Mouse (Mus musculus) heart, embryonic 15.5 days (tissue): ENCODE results near the gene Thsd4. TPM values are rescaled to one million over a fixed set of nuclear protein-coding genes. Genes with fewer than 3 reads are reported as not detected.
"Not testable (repeated sequence)": the region's sequence is repeated elsewhere in the genome, so short reads cannot be mapped to it uniquely, and the experiment has no call there.

Source experiments
- ATAC-seq: fragments of 200-750 bp; cut with Nextera tagmentation; replicated peaks from 2 replicates; pipeline ENCODE4 v1.8.0; 2017; ENCODE audit warnings: low read depth, moderate TSS enrichment; ENCODE audit not compliant: insufficient number of reproducible peaks, insufficient read depth, low FRiP score
- H3K27ac ChIP-seq: fragments of 300-500 bp; sonication (generic); 2 replicates; pipeline ENCODE4 v1.5.1; 2015; ENCODE audit warnings: mild to moderate bottlenecking, inconsistent platforms
- H3K27me3 ChIP-seq: fragments of 300-500 bp; sonication (generic); 2 replicates; pipeline ENCODE4 v1.6.1; 2015; ENCODE audit warnings: inconsistent platforms
- H3K36me3 ChIP-seq: fragments of 300-500 bp; sonication (generic); 2 replicates; pipeline ENCODE4 v1.6.1; 2015; ENCODE audit warnings: mild to moderate bottlenecking, inconsistent platforms
- H3K4me1 ChIP-seq: fragments of 300-500 bp; sonication (generic); replicated peaks from 2 replicates; pipeline ENCODE4 v1.6.1; 2015; ENCODE audit warnings: inconsistent platforms
- H3K4me2 ChIP-seq: fragments of 300-500 bp; sonication (generic); 2 replicates; pipeline ENCODE4 v1.6.1; 2015; ENCODE audit warnings: inconsistent platforms, mild to moderate bottlenecking, moderate library complexity
- H3K4me3 ChIP-seq: fragments of 300-500 bp; sonication (generic); 2 replicates; pipeline ENCODE4 v1.5.1; 2015; ENCODE audit warnings: mild to moderate bottlenecking, inconsistent platforms
- H3K9ac ChIP-seq: fragments of 300-500 bp; sonication (generic); 2 replicates; pipeline ENCODE4 v1.6.1; 2015; ENCODE audit warnings: mild to moderate bottlenecking, inconsistent platforms
- H3K9me3 ChIP-seq: fragments of 300-500 bp; sonication (generic); replicated peaks from 2 replicates; pipeline ENCODE4 v1.6.1; 2016; ENCODE audit warnings: inconsistent platforms
- WGBS: fragments of 180-500 bp; shearing (Covaris S2); methylation state at CpG from one replicate; pipeline ENCODE4 v1.1.7; 2015; ENCODE audit warnings: mixed read lengths; 5-methylcytosine and 5-hydroxymethylcytosine counted together
- polyA plus RNA-seq: library from polyadenylated mRNA; unstranded; fragments of >200 nt; fragmentation: Nextera tagmentation; extraction: Ambion mirVana; gene quantifications from 2 replicates; pipeline ENCODE4 v1.2.1, GENCODE M21; 2015

Thsd4 gene
- polyA plus RNA-seq, 1 experiment from 2014 or later: 7.5 TPM

DNA sequence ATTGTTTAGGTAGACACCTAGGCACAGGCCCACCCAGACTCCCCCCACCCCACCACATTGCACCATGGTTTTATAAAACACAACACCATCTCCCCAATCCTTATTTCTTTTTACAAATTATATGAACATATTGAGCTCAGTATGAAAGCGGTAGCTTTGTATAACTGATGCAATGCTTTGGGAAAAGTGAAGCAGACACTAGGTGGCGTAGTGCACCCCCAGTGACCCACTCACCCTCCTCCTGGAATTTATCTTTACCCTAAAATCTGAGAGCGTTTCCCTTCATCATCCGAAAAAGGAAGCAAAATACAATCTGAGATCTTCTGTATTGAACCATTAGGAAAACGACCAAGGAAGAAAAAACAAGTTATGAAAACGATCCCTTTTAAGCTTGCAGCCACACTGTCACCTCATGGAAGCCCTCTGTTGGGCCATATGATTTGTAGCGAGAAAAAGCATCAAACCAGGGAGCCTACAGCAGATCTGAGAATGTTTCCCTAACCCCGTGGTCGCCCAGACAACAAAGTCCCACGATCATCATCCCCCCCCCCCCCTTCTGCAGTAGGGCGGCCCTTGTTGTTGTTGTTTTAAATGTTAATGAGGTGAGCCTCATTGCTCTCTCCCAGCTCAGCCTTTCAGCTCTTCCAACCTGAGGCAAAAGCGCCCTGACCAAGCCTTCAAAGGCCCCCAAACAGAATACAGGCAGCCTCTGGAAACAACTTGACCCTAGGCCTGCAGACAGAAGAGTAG, 246.3 kb downstream of the Thsd4 start:
- 36% methylated on average over 12 of the region's 12 CpGs for WGBS
- Histone ChIP-seq H3K27me3 (no peaks in the 10 kb centered on the region), H3K4me2 (no peak overlapping the region), H3K4me1 (no peaks in the 10 kb centered on the region), H3K27ac (no peak overlapping the region), H3K9me3 (no peaks in the 10 kb centered on the region), H3K36me3 (no peaks in the 10 kb centered on the region), H3K4me3 (no peak overlapping the region), H3K9ac (no peak overlapping the region)
- ATAC-seq: no peak

DNA sequence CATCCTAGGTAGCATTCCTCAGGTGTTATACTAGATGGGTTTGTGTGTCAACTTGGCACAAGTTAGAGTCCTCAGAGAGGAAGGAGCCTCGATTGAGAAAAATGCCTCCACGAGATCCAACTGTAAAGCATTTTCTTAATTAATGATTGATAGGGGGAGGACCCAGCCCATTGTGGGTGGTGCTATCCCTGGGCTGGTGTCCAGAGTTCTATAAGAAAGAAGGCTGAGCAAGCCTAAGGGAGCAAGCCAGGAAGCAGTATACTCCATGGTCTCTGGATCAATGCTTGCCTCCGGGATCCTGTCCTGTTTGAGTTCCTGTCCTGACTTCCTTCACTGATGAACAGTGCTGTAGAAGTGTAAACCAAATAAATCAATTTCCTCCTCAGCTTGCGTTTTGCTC, 247.3 kb downstream of the Thsd4 start:
- WGBS: 78% methylated on average over 4 of the region's 4 CpGs
- Histone ChIP-seq H3K4me2 (no peak overlapping the region), H3K4me3 (no peak overlapping the region), H3K36me3 (no peaks in the 10 kb centered on the region), H3K4me1 (no peaks in the 10 kb centered on the region), H3K9me3 (no peaks in the 10 kb centered on the region), H3K27ac (no peak overlapping the region), H3K27me3 (no peaks in the 10 kb centered on the region), H3K9ac (no peak overlapping the region)
- ATAC-seq: no peak

DNA sequence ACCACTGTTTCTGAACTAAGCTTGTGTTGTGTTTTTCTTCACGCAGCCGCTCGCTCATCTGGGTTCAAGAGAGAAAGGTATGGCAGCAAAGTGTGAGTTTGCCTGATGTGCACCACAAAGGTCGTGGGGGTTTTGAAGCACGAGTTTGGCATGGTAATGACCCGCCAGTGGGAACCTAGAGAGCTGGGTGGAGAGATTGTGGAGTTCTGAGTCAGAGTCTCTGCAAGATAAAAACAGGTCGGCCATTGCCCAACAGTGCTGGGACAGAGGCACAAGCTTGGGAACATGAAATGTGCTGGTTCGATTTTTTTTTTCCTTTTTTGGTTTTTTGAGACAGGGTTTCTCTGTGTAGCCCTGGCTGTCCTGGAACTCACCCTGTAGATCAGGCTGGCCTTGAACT, 249.5 kb downstream of the Thsd4 start:
- not testable (repeated sequence) for H3K9me3 ChIP-seq, H3K27me3 ChIP-seq, H3K27ac ChIP-seq, H3K9ac ChIP-seq, ATAC-seq, H3K4me1 ChIP-seq, H3K4me2 ChIP-seq, H3K36me3 ChIP-seq, H3K4me3 ChIP-seq
- WGBS: 82% methylated on average over 8 of the region's 8 CpGs

DNA sequence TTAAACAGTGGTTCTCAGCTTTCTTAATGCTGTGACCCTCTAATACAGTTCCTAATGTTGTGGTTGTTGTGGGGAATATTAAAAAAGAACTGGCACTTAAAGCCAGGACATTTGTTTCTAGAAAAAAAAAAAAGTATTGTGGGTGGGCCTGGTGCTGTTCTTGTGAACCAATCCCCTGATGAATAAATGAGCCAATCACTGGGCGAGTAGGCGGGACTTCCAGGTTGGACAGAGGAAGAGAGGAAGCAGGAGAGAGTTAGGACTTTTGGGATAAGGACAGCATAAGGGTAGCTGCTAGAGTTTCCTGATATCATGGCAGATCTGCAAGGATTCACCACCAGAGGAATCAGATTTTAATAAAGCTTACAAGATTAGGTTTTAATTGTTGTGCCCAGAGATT, 249.9 kb downstream of the Thsd4 start:
- no peak for ATAC-seq
- 86% methylated on average over 2 of the region's 2 CpGs for WGBS

DNA sequence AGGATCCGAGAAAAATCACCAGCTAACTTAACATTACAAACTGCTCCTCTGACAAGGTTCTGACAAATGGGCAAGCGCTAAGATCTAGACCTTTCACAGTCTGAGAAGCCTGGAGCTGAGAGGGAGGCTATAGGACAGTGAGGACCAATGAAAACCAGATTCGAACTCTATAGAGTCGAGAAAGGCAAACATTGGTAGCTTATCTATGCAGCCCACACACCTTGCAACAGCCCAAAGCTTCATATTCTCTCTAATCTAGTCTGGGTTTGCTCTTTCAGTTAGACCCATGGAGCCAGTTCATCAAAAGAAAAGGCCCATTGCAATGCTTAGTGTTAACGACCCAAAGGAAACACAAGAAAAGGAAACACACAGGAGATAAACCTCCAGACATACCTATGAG, 252.0 kb downstream of the Thsd4 start:
- H3K36me3 ChIP-seq: no peaks in the 10 kb centered on the region
- H3K4me2 ChIP-seq: no peak overlapping the region
- H3K27me3 ChIP-seq: no peaks in the 10 kb centered on the region
- WGBS: 77% methylated on average over 5 of the region's 5 CpGs
- H3K9me3 ChIP-seq: no peaks in the 10 kb centered on the region
- H3K4me1 ChIP-seq: no peaks in the 10 kb centered on the region
- no peak overlapping the region for H3K4me3 ChIP-seq
- ATAC-seq: no peak
- no peak overlapping the region for H3K27ac ChIP-seq
- H3K9ac ChIP-seq: no peak overlapping the region

More for the DNA sequence above, 249.9 kb downstream of the Thsd4 start:
- Histone ChIP-seq H3K27ac (no peak overlapping the region), H3K9me3 (no peaks in the 10 kb centered on the region), H3K4me1 (no peaks in the 10 kb centered on the region), H3K4me3 (no peak overlapping the region), H3K9ac (no peak overlapping the region), H3K27me3 (no peaks in the 10 kb centered on the region), H3K4me2 (no peak overlapping the region), H3K36me3 (no peaks in the 10 kb centered on the region)

DNA sequence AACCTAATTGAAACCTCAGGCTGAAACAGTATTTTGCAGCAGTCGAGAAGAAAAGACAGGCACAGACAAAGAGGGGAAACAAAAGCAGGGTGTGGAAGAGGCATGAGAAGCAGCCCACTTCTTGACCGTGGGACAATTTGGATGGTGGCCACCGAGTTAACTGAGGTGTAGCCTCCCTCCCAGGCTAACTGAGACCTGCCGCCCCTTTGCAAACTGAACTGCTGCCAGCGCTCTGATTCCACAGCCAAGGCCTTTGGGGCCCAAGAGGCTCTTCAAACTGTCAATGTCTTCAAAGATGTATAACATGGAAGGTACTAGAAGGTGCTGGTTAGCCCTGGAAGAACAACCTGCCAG, 254.6 kb downstream of the Thsd4 start:
- Histone ChIP-seq H3K36me3 (no peaks in the 10 kb centered on the region), H3K27ac (no peak overlapping the region), H3K27me3 (no peaks in the 10 kb centered on the region), H3K9me3 (no peaks in the 10 kb centered on the region), H3K4me2 (no peak overlapping the region), H3K9ac (no peak overlapping the region), H3K4me3 (no peak overlapping the region), H3K4me1 (peaks cover 5% of the 10 kb centered on the region; the same call in 1 of the 2 replicates)
- ATAC-seq: no peak
- 69% methylated on average over 5 of the region's 5 CpGs for WGBS

DNA sequence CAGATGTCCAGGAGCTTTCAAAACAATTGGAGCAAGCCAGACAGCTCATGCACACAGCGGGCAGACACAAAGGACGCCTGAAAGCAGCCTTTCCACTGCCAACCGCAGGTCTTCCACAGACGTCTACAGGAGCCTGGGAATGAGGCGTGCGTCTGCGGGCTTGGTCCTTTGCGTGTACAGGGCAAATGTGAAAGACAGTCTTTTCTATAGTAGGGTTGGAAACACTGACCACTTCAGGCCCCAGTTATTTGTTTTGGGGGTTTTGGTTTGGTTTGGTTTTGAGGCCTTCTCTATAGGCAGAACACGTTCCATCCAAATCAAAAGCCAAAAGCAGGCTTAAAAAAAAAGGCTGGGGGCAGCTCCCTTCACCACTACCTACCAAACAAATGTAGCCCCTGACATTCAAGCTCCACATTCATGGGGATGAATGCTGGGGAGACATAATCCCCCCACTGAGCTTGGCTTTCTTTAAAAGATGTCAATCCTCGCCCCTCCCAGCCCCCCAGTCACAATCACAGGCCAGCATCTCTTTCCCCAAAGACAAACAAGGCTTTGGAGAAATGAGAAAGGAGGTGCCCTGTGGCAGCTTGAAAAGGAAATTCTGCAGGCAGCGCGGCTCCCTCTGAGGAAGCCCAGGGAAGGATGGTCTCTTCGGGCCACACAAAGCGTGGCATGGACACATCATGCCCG, 255.1 kb downstream of the Thsd4 start:
- no peak overlapping the region for H3K4me3 ChIP-seq
- H3K9me3 ChIP-seq: no peaks in the 10 kb centered on the region
- peaks cover 5% of the 10 kb centered on the region; the same call in 1 of the 2 replicates for H3K4me1 ChIP-seq
- no peak for ATAC-seq
- no peaks in the 10 kb centered on the region for H3K27me3 ChIP-seq
- WGBS: 82% methylated on average over 15 of the region's 15 CpGs
- no peaks in the 10 kb centered on the region for H3K36me3 ChIP-seq
- H3K27ac ChIP-seq: no peak overlapping the region
- H3K4me2 ChIP-seq: no peak overlapping the region
- H3K9ac ChIP-seq: no peak overlapping the region

DNA sequence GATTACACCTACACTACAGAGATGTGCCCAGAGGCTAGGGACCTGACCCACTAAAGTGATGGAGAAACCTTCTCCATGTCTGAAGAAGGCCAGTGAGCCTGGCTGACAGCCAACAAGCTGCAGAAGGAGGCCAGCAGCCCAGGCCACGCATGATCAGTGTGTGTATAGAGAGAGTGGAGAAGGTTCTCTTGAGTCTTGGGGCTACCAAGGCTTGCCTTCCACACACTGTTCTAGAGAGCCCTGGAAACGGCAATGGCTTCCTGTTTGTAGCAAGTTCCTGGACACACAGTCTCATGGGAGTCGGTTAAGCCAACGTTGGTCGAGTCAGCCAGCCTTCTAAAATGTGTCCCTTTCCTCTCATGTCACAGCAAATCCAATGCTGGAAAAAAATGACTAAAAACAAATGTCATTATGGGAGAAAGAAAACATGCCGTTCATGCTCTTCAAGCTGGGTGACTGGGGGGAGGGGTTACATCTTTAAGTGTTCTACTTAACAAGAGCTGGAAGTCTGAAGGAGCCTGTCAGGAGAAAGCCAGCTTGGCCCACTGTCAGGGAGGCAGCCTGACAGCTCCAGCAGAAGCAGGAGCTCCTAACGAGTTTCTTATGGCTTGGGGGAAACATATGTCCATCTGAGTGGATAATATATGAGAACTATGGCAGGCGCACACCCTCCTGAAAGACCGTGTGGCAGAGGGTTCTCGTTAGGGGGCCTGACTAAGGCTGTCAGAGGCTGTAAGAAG, 257.1 kb downstream of the Thsd4 start:
- no peak for ATAC-seq
- no peaks in the 10 kb centered on the region for H3K9me3 ChIP-seq
- peak overlapping the region; percentile 24; the same call in 1 of the 2 replicates for H3K27ac ChIP-seq
- no peak overlapping the region for H3K9ac ChIP-seq
- H3K4me1 ChIP-seq: peaks cover 5% of the 10 kb centered on the region; the same call in 1 of the 2 replicates
- no peaks in the 10 kb centered on the region for H3K27me3 ChIP-seq
- H3K4me3 ChIP-seq: no peak overlapping the region
- WGBS: 55% methylated on average over 10 of the region's 10 CpGs
- no peak overlapping the region for H3K4me2 ChIP-seq
- H3K36me3 ChIP-seq: no peaks in the 10 kb centered on the region

DNA sequence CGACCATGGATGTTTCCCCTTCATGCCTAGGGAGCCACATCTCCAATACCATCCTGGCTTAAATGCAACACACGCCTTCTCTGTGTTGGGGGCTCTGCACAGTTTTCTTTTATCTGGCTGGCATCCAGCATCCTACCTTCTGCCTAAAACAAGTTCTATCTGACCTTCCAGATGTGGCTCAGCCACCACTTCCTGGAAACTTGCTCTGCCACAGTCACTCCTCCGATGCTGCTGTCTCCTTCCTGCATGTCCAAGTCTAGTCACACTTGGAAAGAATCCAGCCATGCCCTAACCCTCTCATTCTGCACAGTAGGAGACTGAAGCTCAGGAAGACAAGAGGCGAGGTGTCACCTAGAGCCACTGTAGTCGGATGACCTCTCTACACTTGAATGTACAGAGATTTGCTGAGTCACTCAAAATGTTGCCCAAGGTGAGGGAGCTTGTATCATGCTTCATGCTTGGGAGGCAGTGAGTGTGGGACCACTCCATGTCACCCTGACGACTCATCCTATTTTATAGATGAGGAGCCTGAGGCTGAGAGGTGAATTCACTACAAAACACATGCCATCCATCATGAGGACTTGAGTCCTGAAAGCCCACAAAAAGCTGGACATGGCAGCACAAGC, 259.2 kb downstream of the Thsd4 start:
- Histone ChIP-seq H3K9ac (no peak overlapping the region), H3K9me3 (no peaks in the 10 kb centered on the region), H3K27ac (no peak overlapping the region), H3K4me2 (no peak overlapping the region), H3K4me1 (peaks cover 5% of the 10 kb centered on the region; the same call in 1 of the 2 replicates), H3K36me3 (no peaks in the 10 kb centered on the region), H3K27me3 (no peaks in the 10 kb centered on the region), H3K4me3 (no peak overlapping the region)
- ATAC-seq: no peak
- 54% methylated on average over 6 of the region's 6 CpGs for WGBS

DNA sequence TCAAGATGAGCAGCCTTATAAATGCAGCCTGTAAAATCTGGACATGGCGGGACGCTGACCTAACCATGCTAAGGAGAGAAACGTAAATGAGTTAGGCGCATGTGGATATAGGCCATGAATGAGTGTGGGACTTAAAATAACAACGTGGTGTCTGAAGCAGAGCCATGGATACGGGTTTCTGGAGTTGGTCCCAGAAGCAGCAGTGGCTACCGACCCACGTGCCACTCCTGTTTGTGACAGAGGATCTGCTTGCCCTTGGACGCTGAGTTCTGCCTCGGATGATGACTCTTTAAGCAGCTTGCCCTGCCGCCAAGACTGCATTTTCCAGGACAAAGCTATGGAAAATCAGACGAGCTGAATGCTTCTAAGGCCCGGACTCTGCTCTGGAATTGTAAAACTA, 262.2 kb downstream of the Thsd4 start:
- peaks cover 4% of the 10 kb centered on the region; the same call in 1 of the 2 replicates for H3K4me1 ChIP-seq
- no peak overlapping the region for H3K27ac ChIP-seq
- H3K4me3 ChIP-seq: no peak overlapping the region
- no peaks in the 10 kb centered on the region for H3K36me3 ChIP-seq
- ATAC-seq: no peak
- H3K4me2 ChIP-seq: no peak overlapping the region
- no peak overlapping the region for H3K9ac ChIP-seq
- no peaks in the 10 kb centered on the region for H3K9me3 ChIP-seq
- WGBS: 76% methylated on average over 13 of the region's 13 CpGs
- no peaks in the 10 kb centered on the region for H3K27me3 ChIP-seq

DNA sequence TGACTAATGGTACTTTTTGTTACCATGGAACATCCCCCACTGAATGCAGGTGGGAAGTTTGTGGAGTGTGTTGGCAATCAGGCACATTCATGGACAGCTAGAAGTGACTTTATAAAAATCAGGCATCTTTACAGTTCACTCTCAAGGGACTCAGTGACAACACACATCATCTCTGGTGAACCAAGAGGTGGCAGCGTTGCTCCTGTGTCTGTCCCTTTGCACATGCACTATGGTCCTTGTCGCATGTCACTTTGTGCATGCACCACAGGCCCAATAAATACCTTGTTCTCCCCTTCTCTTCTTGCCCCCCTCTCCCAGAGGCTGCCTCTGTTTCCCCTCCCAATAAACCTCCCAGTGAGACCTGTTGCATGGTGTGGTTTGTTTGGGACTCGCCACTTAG, 270.1 kb downstream of the Thsd4 start:
- H3K4me2 ChIP-seq: no peak overlapping the region
- 64% methylated on average over 3 of the region's 3 CpGs for WGBS
- no peak overlapping the region for H3K9ac ChIP-seq
- no peaks in the 10 kb centered on the region for H3K27me3 ChIP-seq
- no peaks in the 10 kb centered on the region for H3K9me3 ChIP-seq
- no peaks in the 10 kb centered on the region for H3K36me3 ChIP-seq
- no peak overlapping the region for H3K4me3 ChIP-seq
- H3K27ac ChIP-seq: no peak overlapping the region
- ATAC-seq: no peak
- no peaks in the 10 kb centered on the region for H3K4me1 ChIP-seq
